Mouse (Mus musculus) neural tube, embryonic 15.5 days (tissue): ENCODE data around the gene Naa80. TPM values are rescaled to one million over a fixed set of nuclear protein-coding genes. Genes with fewer than 3 reads are reported as not detected.

Experiments used
- ATAC-seq: fragments of 200-750 bp; cut with Nextera tagmentation; 2 replicates; pipeline ENCODE4 v1.8.0; 2017; ENCODE audit warnings: mild to moderate bottlenecking, moderate TSS enrichment, moderate library complexity; ENCODE audit not compliant: low FRiP score
- H3K27ac ChIP-seq: fragments of 300-500 bp; sonication (generic); replicated peaks from 2 replicates; pipeline ENCODE4 v1.5.1; 2015; ENCODE audit warnings: mild to moderate bottlenecking, inconsistent platforms
- H3K27me3 ChIP-seq: fragments of 300-500 bp; sonication (generic); replicated peaks from 2 replicates; pipeline ENCODE4 v1.6.1; 2015; ENCODE audit warnings: inconsistent platforms
- H3K36me3 ChIP-seq: fragments of 300-500 bp; sonication (generic); 2 replicates; pipeline ENCODE4 v1.6.1; 2015; ENCODE audit warnings: inconsistent platforms
- H3K4me1 ChIP-seq: fragments of 300-500 bp; sonication (generic); 2 replicates; pipeline ENCODE4 v1.6.1; 2015; ENCODE audit warnings: inconsistent platforms
- H3K4me2 ChIP-seq: fragments of 300-500 bp; sonication (generic); 2 replicates; pipeline ENCODE4 v1.6.1; 2015; ENCODE audit warnings: inconsistent platforms, mild to moderate bottlenecking, moderate library complexity
- H3K4me3 ChIP-seq: fragments of 300-500 bp; sonication (generic); replicated peaks from 2 replicates; pipeline ENCODE4 v1.5.1; 2015; ENCODE audit warnings: mild to moderate bottlenecking, inconsistent platforms
- H3K9ac ChIP-seq: fragments of 300-500 bp; sonication (generic); replicated peaks from 2 replicates; pipeline ENCODE4 v1.6.1; 2015; ENCODE audit warnings: mild to moderate bottlenecking, inconsistent platforms
- H3K9me3 ChIP-seq: fragments of 300-500 bp; sonication (generic); replicated peaks from 2 replicates; pipeline ENCODE4 v1.6.1; 2016; ENCODE audit warnings: inconsistent platforms
- WGBS: fragments of 180-500 bp; shearing (Covaris S2); methylation state at CpG from one replicate; pipeline ENCODE4 v1.1.7; 2015; ENCODE audit warnings: mixed read lengths; 5-methylcytosine and 5-hydroxymethylcytosine counted together
- polyA plus RNA-seq: library from polyadenylated mRNA; unstranded; fragments of >200 nt; fragmentation: Nextera tagmentation; extraction: Ambion mirVana; gene quantifications from 2 replicates; pipeline ENCODE4 v1.2.1, GENCODE M21; 2015

Gene Naa80
- polyA plus RNA-seq, 1 experiment from 2014 or later: 16.9 TPM

DNA sequence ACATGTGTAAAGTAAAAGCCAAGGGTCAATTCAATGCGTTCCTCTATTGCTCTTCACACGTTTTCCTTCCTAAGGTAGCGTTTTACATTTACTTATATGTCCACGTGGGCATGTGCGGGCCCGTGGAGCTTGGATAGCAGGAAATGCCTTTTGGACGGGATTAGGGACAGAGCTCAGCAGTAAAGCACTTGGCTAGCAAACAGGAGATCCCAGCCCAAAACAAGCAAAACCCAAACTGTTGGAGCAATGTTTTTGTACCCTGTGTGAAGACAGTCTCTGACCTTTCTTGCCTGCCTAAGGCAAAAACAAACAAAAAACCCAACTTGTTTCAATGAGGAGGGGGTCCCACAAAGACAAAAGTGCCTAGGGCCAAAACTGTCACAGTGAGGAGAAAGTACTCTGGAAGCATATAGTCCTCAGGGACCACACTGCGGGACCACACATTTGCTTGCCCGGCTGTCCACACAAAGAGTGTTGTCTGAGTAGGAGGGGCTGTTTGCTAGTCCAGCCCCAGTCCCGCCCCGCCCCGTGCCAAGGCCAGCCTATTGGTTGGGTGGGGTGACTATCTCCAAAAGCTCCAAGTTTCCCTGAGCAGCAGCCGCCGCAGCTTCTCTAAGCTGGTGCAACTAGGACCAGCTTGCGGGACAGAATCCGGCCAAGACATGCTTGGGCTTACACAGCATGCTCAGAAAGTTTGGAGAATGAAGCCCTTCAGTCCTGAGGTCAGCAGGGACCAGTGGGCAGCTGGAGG lies 2.2 kb upstream of the Naa80 start, which contains the start of gene Hyal1:
Gene Hyal1, plus strand, starts transcription at position 571 of the 751 bp plus-strand sequence.
- WGBS: 29% methylated on average over 16 of the region's 16 CpGs
- Histone ChIP-seq H3K4me1 (peaks cover 45% of the 10 kb centered on the region), H3K36me3 (peaks cover 26% of the 10 kb centered on the region), H3K27ac (peak within 1 kb of the TSS; percentile 48), H3K4me3 (peak within 1 kb of the TSS; percentile 23), H3K9ac (peak within 1 kb of the TSS; percentile 34), H3K4me2 (peak within 1 kb of the TSS; percentile 47), H3K9me3 (no peaks in the 10 kb centered on the region), H3K27me3 (no peaks in the 10 kb centered on the region)
- ATAC-seq: no peak

- no peak overlapping the region for H3K9ac ChIP-seq
- no peak for ATAC-seq
- 96% methylated on average over 10 of the region's 10 CpGs for WGBS
Observed at GRCm38 (mm10) chr9:107577871-107578270, 816 bp upstream of the Naa80 start.

DNA sequence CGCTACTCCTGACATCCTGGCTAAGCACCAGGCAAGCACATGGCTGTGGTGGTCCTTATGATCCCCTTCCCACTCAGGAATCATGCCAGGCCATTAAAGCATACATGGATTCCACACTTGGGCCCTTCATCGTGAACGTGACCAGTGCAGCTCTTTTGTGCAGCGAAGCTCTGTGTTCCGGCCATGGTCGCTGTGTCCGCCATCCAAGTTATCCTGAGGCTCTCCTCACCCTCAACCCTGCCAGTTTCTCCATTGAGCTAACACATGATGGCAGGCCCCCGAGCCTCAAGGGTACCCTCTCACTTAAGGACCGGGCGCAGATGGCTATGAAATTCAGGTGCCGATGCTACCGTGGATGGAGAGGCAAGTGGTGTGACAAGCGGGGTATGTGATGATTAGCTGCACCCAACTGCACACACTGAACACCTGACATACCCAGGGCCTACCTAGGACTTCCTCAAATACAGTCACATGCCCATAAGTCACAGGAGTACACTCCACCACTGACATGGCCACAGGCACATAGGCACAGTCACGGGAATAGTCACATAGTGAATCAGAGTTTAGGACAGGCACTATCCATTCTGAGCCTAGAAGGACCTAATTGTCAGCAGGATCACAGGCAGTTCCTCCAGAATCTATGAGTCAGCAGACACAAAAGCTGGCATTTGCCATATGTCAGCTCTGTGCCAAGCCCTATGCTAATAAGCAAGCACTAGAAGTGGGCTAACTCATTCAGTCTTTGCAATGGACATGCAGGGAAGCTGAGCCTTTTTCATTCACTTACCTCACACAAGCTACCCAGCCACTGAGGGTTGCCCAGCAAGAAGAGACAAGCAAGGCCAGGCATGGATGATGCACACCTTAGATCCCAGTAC lies 575 bp downstream of the Naa80 start:
- Histone ChIP-seq H3K27me3 (no peaks in the 10 kb centered on the region), H3K9me3 (no peaks in the 10 kb centered on the region), H3K9ac (0 out of 2 replicates have a peak overlapping the region, but pooled peaks have one; percentile 14), H3K4me1 (peaks cover 47% of the 10 kb centered on the region), H3K36me3 (peaks cover 6% of the 10 kb centered on the region; the same call in 1 of the 2 replicates), H3K4me3 (no peak overlapping the region), H3K27ac (no peak overlapping the region), H3K4me2 (peak overlapping the region; percentile 94)
- WGBS: 86% methylated on average over 14 of the region's 14 CpGs
- ATAC-seq: no peak

More at GRCm38 (mm10) chr9:107577871-107578270, 816 bp upstream of the Naa80 start:
- Histone ChIP-seq H3K27ac (no peak overlapping the region), H3K4me1 (peaks cover 47% of the 10 kb centered on the region), H3K4me2 (no peak overlapping the region), H3K36me3 (peaks cover 15% of the 10 kb centered on the region), H3K9me3 (no peaks in the 10 kb centered on the region), H3K4me3 (no peak overlapping the region), H3K27me3 (no peaks in the 10 kb centered on the region)

GRCm38 (mm10) chr9:107580501-107581317 lies 2.0 kb downstream of the Naa80 start, which contains the start of gene Hyal3:
Hyal3 (plus strand) TSS chr9:107580818.
- under 1% methylated on average over 32 of the region's 32 CpGs for WGBS
- H3K9me3 ChIP-seq: no peaks in the 10 kb centered on the region
- peak within 1 kb of the TSS; percentile 58 for H3K4me3 ChIP-seq
- no peaks in the 10 kb centered on the region for H3K36me3 ChIP-seq
- H3K4me1 ChIP-seq: peaks cover 47% of the 10 kb centered on the region
- H3K4me2 ChIP-seq: peak within 1 kb of the TSS; percentile 94
- no peaks in the 10 kb centered on the region for H3K27me3 ChIP-seq
- H3K27ac ChIP-seq: peak within 1 kb of the TSS; percentile 85
- peak; percentile 74 for ATAC-seq
- peak within 1 kb of the TSS; percentile 73 for H3K9ac ChIP-seq

DNA sequence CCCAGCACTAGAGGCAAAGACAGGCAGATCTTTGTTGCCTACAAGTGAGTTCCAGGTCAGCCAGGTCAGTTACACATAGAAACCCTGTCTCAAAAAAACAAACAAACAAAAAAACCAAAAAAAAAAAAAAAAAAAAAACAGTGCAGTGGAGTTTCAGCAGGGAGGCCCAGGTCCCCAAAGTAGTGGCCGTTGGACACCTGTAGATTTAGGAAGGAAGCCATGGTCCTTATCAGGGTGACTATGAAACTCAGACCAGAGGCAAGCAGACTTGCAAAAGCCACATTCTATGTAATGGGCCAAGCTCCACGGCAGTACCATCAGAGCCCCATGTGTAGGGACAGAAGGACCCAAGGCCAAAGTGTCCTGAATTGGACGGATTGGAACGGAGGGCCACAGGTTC lies 2.9 kb downstream of the Naa80 start:
- no peak overlapping the region for H3K27ac ChIP-seq
- H3K27me3 ChIP-seq: no peaks in the 10 kb centered on the region
- 89% methylated on average over 4 of the region's 4 CpGs for WGBS
- peak overlapping the region; percentile 58 for H3K4me3 ChIP-seq
- H3K9ac ChIP-seq: no peak overlapping the region
- no peak for ATAC-seq
- peak overlapping the region; percentile 94 for H3K4me2 ChIP-seq
- no peaks in the 10 kb centered on the region for H3K36me3 ChIP-seq
- H3K4me1 ChIP-seq: peaks cover 47% of the 10 kb centered on the region
- no peaks in the 10 kb centered on the region for H3K9me3 ChIP-seq

DNA sequence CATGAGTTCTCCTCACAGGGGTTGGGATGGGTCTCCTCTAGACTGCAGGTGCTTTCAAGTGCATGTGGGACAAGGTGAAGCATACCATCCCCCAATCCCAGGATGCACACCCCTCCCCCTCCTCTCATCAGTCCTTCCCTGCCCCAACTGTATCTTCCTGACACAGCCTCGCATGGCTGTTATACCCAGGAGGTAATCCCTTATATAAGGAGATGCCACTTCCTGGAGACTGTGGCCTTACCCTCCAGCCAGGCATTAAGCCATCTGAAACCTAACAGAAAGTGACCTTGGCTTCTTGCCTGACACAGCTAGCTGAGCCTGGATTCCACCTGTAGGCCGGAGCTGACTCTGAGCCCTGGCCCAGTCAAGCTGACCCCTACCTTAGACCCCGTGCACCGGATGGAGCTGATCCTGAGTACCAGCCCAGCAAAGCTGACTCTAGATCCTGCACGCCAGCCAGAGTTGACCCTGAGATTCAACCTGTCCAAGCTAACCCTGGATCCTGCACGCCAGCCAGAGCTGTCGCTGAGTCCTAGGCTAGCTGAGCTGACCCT lies 3.9 kb downstream of the Naa80 start:
- Histone ChIP-seq H3K27me3 (no peaks in the 10 kb centered on the region), H3K9ac (no peak overlapping the region), H3K4me3 (no peak overlapping the region), H3K9me3 (no peaks in the 10 kb centered on the region), H3K4me1 (peaks cover 42% of the 10 kb centered on the region), H3K4me2 (no peak overlapping the region), H3K27ac (no peak overlapping the region), H3K36me3 (no peaks in the 10 kb centered on the region)
- WGBS: 95% methylated on average over 7 of the region's 7 CpGs
- no peak for ATAC-seq

- no peak overlapping the region for H3K4me2 ChIP-seq
- H3K9ac ChIP-seq: no peak overlapping the region
- no peaks in the 10 kb centered on the region for H3K27me3 ChIP-seq
- H3K9me3 ChIP-seq: no peaks in the 10 kb centered on the region
- no peak for ATAC-seq
- H3K36me3 ChIP-seq: no peaks in the 10 kb centered on the region
- H3K27ac ChIP-seq: no peak overlapping the region
- H3K4me3 ChIP-seq: no peak overlapping the region
- 90% methylated on average over 13 of the region's 14 CpGs for WGBS
- peaks cover 42% of the 10 kb centered on the region for H3K4me1 ChIP-seq
Observed at GRCm38 (mm10) chr9:107583174-107583573, 4.5 kb downstream of the Naa80 start.

- Histone ChIP-seq H3K9ac (no peak overlapping the region), H3K4me1 (peaks cover 27% of the 10 kb centered on the region), H3K36me3 (peaks cover 13% of the 10 kb centered on the region), H3K27me3 (no peaks in the 10 kb centered on the region), H3K4me3 (no peak overlapping the region), H3K9me3 (no peaks in the 10 kb centered on the region), H3K4me2 (no peak overlapping the region), H3K27ac (no peak overlapping the region)
- 91% methylated on average over 5 of the region's 5 CpGs for WGBS
- ATAC-seq: no peak
Observed at GRCm38 (mm10) chr9:107586504-107586903, 7.8 kb downstream of the Naa80 start.

DNA sequence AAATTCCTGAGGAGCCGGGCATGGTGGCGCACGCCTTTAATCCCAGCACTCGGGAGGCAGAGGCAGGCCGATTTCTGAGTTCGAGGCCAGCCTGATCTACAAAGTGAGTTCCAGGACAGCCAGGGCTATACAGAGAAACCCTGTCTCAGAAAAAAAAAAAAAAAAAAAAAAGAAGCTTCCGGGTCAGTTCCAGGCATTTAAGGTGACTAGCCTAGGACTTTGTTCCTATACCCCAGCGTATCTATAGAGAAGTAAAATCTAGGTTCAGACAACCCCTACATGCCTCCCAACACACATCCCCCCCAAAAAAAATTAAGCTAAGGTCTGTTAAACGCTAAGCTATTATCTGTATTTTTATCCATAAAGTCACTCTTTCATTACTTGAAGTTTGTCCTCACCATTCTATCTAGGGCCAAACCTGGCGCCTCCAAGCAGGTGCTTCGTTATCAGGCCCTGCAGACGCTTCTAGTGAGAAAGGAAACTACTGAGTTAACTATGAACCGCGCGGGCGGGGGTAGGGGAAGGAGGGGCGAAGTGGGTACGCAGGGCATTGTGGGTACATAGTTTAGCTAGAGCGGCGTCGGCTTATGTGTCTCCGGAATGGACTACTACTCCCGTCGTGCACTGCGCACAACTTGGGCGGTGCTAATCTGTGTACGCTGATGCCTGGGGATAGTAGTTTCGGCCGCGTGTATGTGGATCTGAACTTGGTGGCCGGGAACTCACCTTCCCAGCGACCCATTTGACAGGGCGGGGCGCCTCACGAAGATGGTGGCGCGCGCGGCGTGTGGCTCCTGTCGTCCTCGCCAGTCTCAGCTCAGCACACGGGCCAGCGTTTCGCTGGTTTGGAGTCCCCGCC lies 8.5 kb downstream of the Naa80 start, which contains the start of gene Ifrd2:
Gene Ifrd2, plus strand, starts transcription at position 669 of the 859 bp plus-strand sequence.
- H3K9ac ChIP-seq: peak within 1 kb of the TSS; percentile 65
- WGBS: 13% methylated on average over 46 of the region's 46 CpGs

More for the DNA sequence above, 8.5 kb downstream of the Naa80 start, which contains the start of gene Ifrd2:
- Histone ChIP-seq H3K4me1 (peaks cover 20% of the 10 kb centered on the region), H3K4me2 (peak within 1 kb of the TSS; percentile 75), H3K4me3 (peak within 1 kb of the TSS; percentile 84), H3K36me3 (peaks cover 19% of the 10 kb centered on the region), H3K9me3 (no peaks in the 10 kb centered on the region), H3K27me3 (no peaks in the 10 kb centered on the region), H3K27ac (peak within 1 kb of the TSS; percentile 72)
- peak; percentile 97 for ATAC-seq
